Mouse (Mus musculus) layer of hippocampus, postnatal 10 days (tissue): Measurements from ENCODE around the gene Trp53. TPM values are rescaled to one million over a fixed set of nuclear protein-coding genes. Genes with fewer than 3 reads are reported as not detected.
A peak's percentile ranks its signal among the peaks of the same experiment; 100 is the strongest.
"Not testable (repeated sequence)": the region's sequence is repeated elsewhere in the genome, so short reads cannot be mapped to it uniquely, and the experiment has no call there.

Experiments used
- DNase-seq, 2 experiments: peaks; one replicate each; pipeline ENCODE4 v3.0.0; 2021; ENCODE audit warnings: low spot score in 2 of 2
- microRNA-seq, 2 experiments: library from miRNA; unstranded; fragments of <30 nt; microRNA quantifications; one replicate each; pipeline ENCODE4 v1.2.0; 2021
- total RNA-seq, 2 experiments: library from RNA; stranded (reverse); gene quantifications; 2 replicates each; pipeline ENCODE4 v1.2.3; 2021

Gene Trp53
- total RNA-seq, 2 experiments from 2014 or later, result 31.4 to 31.8 TPM

DNA sequence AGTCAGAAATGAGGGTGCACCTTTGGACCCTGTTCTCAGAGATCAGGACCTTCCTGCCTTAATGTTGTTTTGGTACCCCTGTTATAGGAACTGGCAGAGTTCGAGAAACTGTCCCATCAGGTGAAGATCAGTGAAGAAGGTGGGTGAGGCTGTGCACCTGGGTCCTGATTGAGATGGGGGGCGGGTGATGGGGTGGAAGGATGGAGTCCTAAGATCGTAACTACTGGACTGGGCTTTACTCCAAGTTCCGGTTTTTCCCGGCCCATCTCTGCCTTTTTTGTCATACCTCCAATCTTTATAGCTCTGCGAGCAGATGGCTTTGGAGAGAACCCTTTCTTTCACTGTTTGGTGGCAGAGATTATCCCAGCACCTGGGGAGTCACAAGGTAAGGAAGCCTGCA is 42.2 kb downstream of the Trp53 start:
- peak in 1 of 2 experiments; percentile 24 for DNase-seq

DNA sequence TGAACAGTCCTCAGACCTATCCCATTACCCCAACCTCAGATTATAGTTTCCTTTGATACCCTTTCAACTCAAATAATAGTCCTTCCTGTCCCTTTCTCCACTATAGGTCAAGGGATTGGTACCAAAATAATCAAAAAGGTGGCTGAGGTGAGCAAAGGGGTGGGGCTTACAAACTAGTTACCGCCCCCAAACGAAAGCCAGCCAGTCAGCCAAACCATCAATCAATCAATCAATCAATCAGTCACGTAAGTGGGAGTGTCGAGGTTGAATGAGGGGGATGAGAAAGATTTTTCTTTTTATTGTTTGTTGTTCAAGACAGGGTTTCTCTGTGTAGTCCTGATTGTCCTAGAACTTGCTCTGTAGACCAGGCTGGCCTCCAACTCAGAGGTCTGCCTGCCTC is 42.8 kb downstream of the Trp53 start:
- DNase-seq, result no peak

DNA sequence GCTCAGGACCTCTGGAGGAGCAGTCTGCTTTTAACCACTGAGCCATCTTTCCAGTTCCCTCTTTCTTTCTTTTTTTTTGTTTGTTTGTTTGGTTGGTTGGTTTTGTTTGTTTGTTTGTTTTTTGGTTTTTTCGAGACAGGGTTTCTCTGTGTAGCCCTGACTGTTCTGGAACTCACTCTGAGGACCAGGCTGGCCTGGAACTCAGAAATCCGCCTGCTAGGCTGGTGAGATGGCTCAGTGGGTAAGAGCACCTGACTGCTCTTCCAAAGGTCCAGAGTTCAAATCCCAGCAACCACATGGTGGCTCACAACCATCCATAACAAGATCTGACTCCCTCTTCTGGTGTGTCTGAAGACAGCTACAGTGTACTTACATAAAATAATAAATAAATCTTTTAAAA is 44.2 kb downstream of the Trp53 start:
- DNase-seq, result not testable (repeated sequence)

DNA sequence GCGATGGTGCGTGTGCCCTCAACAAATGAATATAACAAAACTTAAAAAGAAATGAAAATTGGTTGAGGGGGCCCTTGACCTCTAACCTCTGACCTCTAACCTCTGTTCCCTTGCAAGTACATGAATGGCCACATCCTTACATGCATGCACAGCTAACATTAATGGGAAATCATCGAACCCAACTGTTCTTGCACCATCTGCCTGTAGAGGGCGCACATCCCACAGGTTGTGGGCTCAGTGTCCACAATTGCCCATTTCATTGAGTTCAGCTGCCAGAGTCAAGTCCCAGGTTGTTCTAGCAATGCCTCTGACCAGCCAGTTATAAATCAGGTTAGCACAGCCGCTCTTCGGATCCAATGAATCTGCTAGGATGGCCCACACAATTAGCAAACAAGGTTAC is 48.1 kb downstream of the Trp53 start:
- DNase-seq, result peak; percentile 75 to 77

DNA sequence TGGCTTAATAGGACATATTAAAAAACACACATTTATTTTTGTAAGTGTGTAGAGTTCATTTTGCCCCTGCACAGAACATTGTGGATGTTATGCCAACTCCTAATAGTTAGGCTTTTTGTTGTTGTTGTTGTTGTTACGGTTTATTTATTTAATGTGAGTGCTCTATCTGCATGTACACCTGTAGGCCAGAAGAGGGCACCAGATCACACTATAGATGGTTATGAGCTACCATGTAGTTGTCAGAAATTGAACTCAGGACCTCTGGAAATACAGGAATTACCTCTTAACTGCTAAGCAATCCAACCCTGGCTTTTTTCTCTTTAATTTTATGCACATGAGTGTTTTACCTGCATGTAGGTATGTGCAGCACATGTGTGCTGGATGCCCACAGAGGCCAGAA is 49.6 kb downstream of the Trp53 start:
- no peak for DNase-seq

DNA sequence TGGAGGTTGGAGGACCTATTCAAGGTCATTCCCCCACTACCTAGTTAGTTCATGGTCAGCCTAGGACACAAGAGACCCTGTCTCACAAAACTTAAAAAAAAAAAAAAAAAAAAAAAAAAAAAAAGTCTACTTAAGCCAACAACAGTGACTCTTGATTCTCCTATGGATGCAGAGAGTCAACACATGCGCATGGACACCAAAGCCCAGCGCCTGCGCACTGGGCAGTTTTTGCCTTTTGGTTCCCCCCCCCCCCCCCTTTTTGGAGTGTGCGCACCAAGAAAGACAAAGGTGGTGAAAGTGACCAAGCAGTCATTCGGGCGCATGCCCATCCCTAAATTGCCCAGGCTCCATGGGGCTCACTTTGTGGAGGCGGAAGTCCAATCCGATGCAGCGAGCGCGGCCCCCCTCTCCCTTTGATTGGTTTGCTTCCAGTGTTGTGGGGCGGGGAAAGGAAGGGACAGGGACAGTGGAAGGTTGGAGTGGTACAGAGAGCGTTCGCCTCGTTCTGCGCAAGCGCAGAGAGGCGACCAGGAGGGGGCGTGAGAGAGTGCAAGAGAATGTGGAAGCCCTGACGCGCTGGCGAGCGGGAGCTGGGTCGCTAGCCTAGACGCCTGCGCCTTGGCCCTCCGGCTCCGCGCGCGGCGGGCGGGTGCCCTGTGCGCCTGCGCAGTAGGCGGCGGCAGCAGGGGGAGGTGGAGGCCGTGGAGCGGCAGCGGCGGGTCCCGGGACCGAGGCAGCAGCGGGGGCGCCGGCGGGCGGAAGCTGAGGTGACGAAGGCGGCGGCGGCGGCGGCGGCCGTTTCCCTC is 52.3 kb downstream of the Trp53 start, which contains the start of gene Fxr2:
TSS of gene Fxr2 (plus strand) at position 707 of the 806 bp plus-strand sequence.
- peak; percentile 100 for DNase-seq

DNA sequence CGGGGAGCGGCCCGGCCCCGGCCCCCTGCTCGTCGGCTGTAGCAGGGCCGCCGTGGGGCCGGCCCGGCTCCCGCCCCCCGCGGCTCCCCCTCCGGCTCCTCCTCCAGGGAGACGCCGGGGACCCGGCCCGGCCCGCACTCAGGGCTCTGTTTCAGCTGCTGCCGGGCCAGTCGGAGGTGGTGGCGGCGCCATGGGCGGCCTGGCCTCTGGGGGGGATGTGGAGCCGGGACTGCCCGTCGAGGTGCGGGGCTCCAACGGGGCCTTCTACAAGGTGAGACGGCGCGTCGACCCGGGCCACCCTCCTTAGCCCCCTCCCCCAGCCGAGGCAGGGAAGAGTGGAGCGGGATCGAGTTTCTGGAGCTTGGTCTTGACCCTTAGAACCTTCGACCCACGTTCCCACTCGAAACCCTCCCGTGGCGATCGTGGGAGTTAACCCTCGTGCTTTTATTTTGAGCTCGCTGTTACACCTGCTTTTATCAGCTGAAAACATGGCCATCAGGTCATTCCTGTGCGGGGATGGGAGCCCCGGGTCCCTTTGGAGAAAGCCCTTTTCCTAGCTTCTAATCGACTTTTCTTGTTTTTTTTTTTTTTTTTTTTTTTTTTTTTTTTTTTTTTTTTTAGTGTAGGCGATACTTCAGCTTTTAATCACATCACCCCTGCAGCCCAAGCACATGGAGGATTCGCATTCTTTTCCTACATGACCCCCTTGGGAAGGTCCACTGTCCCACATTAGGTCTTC is 53.1 kb downstream of the Trp53 start:
- DNase-seq, result no peak

DNA sequence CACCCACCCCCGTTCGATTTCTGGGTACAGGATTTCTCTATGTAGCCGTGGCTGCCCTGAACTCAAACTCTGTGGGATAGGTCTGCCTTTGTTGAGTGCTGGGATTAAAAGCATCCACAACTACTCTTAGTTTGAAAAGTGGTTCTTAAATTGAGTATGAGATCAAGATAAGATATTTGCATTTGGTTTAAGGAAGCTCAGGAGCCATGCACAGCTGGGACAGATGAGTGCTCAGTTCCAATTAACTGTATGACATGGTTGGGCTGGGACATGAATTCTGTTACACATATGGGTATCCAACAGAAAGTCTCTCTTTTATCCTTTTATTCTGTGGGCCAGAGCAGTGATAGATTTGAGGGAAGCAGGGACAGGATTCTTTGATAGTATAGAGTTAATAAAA is 55.3 kb downstream of the Trp53 start:
- DNase-seq, result no peak

Small RNA genes within 50 kb of the gene (microRNA-seq; reads per million reads assigned to microRNA genes)
- 0 reads per million in 2 experiments for gene Mir467f

Other genes starting within 250 kb of the Trp53 start
- 10 to 100 TPM; 72.6 to 76.6 TPM for gene Rnf227, start 239.9 kb upstream of the Trp53 start, total RNA-seq
- 100 to 1,000 TPM; 540 to 617 TPM for gene Chd3, start 211.0 kb upstream of the Trp53 start, total RNA-seq
- gene Naa38, start 184.9 kb upstream of the Trp53 start, total RNA-seq, result 10 to 100 TPM; 84.1 to 95.1 TPM
- gene Cyb5d1, start 184.7 kb upstream of the Trp53 start, total RNA-seq, result 10 to 100 TPM; 28.4 to 40.6 TPM
- gene Tmem88, start 182.1 kb upstream of the Trp53 start, total RNA-seq, result 1 to 10 TPM; 2.1 to 2.7 TPM
- gene Kdm6b, start 166.7 kb upstream of the Trp53 start, total RNA-seq, result 10 to 100 TPM; 47.0 to 50.5 TPM
- gene Dnah2, start 31.2 kb upstream of the Trp53 start, total RNA-seq, result 1 to 10 TPM; 8.0 to 8.6 TPM
- 100 to 1,000 TPM; 203 to 217 TPM for gene Efnb3, start 20.2 kb upstream of the Trp53 start, total RNA-seq
- gene Wrap53, start 104 bp upstream of the Trp53 start, total RNA-seq, result 10 to 100 TPM in 1 of 2 experiments, 1 to 10 TPM in 1; 7.7 to 10.6 TPM
- 100 to 1,000 TPM; 456 to 463 TPM for gene Atp1b2, start 25.6 kb downstream of the Trp53 start, total RNA-seq
- gene Shbg, start 37.5 kb downstream of the Trp53 start, total RNA-seq, result not detected
- 10 to 100 TPM; 15.0 to 17.1 TPM for gene Sat2, start 41.7 kb downstream of the Trp53 start, total RNA-seq
- gene Fxr2, start 52.6 kb downstream of the Trp53 start, total RNA-seq, result 100 to 1,000 TPM in 1 of 2 experiments, 10 to 100 TPM in 1; 99.2 to 103 TPM
- not detected for gene Sox15, start 75.0 kb downstream of the Trp53 start, total RNA-seq
- 10 to 100 TPM; 85.9 to 89.9 TPM for gene Mpdu1, start 82.3 kb downstream of the Trp53 start, total RNA-seq
- 10 to 100 TPM in 1 of 2 experiments, 1 to 10 TPM in 1; 8.4 to 11.5 TPM for gene Cd68, start 85.8 kb downstream of the Trp53 start, total RNA-seq
- gene Eif4a1, start 92.1 kb downstream of the Trp53 start, total RNA-seq, result 100 to 1,000 TPM; 492 to 501 TPM
- gene Senp3, start 101.7 kb downstream of the Trp53 start, total RNA-seq, result 10 to 100 TPM; 88.0 to 98.7 TPM
- 1 to 10 TPM; 1.1 to 1.2 TPM for gene Tnfsf13, start 105.4 kb downstream of the Trp53 start, total RNA-seq
- gene Tnfsf12, start 115.5 kb downstream of the Trp53 start, total RNA-seq, result 1 to 10 TPM; 6.7 to 8.3 TPM
- gene Tnfsfm13, start 115.7 kb downstream of the Trp53 start, total RNA-seq, result under 1 TPM; 0.69 to 0.76 TPM
- 10 to 100 TPM; 55.6 to 59.4 TPM for gene Polr2a, start 178.3 kb downstream of the Trp53 start, total RNA-seq
- under 1 TPM in 1 of 2 experiments, not detected in 1; 0.22 TPM for gene Slc35g3, start 181.6 kb downstream of the Trp53 start, total RNA-seq
- gene Zbtb4, start 185.6 kb downstream of the Trp53 start, total RNA-seq, result 10 to 100 TPM; 69.7 to 72.8 TPM
- gene Chrnb1, start 215.6 kb downstream of the Trp53 start, total RNA-seq, result 1 to 10 TPM; 1.1 to 1.6 TPM
- 10 to 100 TPM; 26.8 to 26.9 TPM for gene Fgf11, start 221.5 kb downstream of the Trp53 start, total RNA-seq
- gene Tmem102, start 225.3 kb downstream of the Trp53 start, total RNA-seq, result not detected
- not detected for gene Gm39566, start 234.9 kb downstream of the Trp53 start, total RNA-seq
- gene Spem2, start 238.1 kb downstream of the Trp53 start, total RNA-seq, result not detected
- under 1 TPM; 0.34 to 0.54 TPM for gene Spem1, start 241.8 kb downstream of the Trp53 start, total RNA-seq